Mouse (Mus musculus) heart, adult 18-20 months (tissue): ENCODE measurements around the gene Klhdc7b. TPM values are rescaled to one million over a fixed set of nuclear protein-coding genes. Genes with fewer than 3 reads are reported as not detected.
"Not testable (repeated sequence)": the region's sequence is repeated elsewhere in the genome, so short reads cannot be mapped to it uniquely, and the experiment has no call there.

ENCODE experiments used
- DNase-seq, 2 experiments: peaks; one replicate each; pipeline ENCODE4 v3.0.0; 2021 to 2022; ENCODE audit warnings: mixed read lengths in 1 of 2
- total RNA-seq, 2 experiments: library from RNA; stranded (reverse); gene quantifications; 2 replicates each; pipeline ENCODE4 v1.2.3; 2021

The Klhdc7b gene
- total RNA-seq, 2 experiments from 2014 or later = not detected

DNA sequence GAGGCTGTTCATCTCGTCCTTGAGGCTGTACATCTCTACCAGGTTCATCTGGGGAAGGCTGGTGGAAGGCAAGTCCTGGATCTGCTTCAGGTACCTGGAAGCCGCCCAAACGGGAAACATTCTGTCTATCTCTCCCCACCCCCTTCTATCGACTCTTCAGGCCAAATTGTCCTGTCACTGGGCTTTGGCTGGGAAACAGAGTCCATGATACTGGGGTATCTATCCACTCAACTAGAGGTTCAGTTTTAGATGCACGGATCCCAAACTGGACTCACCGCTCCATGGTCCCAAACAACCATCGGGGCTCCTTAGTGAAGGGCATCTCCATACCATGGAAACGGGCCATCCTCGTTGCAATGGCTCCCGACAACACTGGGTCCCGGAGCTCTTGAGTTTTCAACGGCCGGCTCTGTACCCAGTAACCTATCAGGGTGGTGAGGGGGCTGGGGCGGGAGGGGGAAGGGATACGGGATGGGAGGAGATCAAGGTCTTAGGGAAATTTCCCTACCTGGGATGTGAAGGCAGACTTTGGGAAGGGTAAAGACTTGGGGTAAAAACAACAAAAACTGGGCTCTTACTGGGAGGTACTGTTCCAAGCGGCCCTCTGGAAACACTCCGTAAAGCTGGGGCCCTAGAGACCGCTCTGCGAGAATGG is 43.5 kb downstream of the Klhdc7b start:
- peak in 1 of 2 experiments; percentile 41 for DNase-seq

DNA sequence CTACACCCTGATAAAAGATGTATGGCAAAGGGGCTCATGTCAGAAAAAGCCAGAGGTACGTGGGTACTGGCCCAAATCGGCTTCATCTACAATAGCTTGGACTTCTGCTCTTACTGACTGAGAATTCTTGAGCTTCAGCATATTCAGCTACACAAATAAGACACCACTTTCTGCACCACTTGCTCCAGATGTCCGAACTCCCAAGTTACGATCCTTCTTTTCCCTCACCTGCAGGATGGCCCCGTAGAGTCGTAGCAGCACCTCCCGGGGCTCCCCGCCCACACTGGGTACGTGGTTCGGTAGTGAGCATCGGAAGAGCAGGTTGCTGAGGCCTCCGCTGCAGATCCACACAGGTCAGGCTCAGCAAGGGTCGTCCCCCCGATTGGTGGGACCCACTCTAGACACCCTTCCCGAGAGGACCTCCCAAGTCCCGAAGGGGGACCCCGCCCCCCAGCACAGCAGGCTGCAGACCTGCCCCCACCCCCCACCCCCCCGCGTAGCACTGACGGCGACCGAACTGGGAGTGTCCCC is 44.2 kb downstream of the Klhdc7b start:
- no peak for DNase-seq

DNA sequence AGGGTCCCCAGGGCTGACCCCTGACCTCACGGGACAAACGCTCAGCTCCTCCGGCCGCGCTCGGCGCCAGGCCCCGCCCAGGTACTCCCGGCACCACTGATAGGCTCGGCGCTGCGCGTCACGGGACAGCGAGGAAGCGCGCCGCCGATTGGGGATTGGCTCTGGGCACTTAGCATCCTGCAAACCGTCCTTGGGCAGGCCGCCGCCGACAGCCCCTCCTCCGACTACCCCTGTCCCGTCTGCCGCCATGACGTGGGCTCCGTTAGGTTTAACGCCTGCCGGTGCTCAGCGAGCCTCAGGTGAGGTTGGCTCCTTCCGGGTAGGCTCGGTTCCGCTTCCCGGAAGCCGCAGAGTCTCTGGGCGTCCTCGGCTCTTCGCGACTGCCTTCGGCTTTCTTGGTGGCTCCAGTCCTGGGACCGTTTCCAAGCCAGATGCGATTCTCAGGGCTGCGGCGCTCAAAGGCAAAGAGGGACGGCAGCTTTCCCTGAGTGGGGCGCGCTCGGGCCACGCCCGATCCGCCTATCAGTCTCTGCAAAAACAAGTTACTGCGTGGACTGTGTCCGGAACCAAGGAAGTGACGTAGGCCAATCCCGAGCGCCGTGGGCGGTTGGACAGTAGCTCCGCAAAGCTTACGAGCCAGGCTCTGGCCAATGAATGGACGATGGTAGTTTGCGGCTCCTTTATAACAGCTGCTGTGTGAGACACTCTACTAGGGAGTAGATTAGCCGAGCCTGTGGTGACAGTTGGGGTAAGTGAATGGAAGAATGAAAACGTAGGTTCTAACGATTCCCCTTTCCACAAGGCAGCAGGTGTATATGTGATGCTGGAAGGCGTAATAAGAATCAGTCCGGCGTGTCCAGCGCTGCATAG is 44.9 kb downstream of the Klhdc7b start, which contains the start of the genes C730034F03Rik, Gm44502 and Chkb:
Gene C730034F03Rik (plus strand): TSS at position 238 of the 870 bp plus-strand sequence.
Gene Gm44502 (minus strand): TSS at position 345 of the 870 bp plus-strand sequence.
Gene Chkb (minus strand): TSS at position 557 of the 870 bp plus-strand sequence.
- peak; percentile 93 to 96 for DNase-seq

- DNase-seq = peak in 1 of 2 experiments; percentile 12
These were observed 45.6 kb downstream of the Klhdc7b start for GRCm38 (mm10) chr15:89430341-89430740.

GRCm38 (mm10) chr15:89430771-89431170 is 46.1 kb downstream of the Klhdc7b start:
- DNase-seq = not testable (repeated sequence)

GRCm38 (mm10) chr15:89431271-89431670 is 46.6 kb downstream of the Klhdc7b start:
- no peak for DNase-seq

DNA sequence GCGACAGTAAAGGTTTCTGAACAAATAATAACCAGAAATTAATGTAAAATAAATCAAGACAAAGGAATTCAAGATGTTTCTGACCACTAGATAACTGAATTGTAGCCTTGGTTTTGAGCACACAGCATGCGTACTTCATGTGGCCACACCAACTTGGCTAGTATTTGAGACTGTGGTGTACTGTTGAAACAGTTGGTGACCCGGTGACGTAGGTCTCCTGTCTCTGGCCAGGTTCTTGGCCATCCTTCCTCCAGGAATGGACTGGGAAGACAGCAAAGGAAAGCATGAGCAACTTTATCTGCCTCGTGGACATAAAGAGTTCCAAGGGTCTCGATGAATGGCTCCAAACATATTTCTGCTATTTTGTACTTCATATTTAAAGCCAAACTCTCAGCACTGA is 47.1 kb downstream of the Klhdc7b start:
- DNase-seq = no peak

GRCm38 (mm10) chr15:89432946-89433345 is 48.2 kb downstream of the Klhdc7b start:
- DNase-seq = no peak

DNA sequence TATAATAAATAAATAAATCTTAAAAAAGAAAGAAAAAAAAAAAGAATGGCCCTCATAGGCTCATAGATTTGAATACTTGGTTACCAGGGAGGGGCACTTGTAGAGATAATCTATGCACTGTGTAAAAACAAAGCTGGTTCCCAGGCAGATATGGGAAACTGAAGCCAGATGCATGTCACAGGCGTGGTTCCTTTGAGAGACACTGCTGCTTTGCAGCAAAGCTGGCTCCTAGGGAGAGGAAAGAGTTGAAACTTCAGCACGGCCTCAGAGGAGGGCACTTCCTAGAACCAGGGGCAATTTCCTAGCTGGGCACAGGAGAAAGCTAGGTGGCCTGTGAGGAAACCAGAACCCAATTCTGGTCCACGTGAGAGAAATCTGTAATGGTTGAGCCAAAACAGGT is 49.4 kb downstream of the Klhdc7b start:
- DNase-seq = no peak

DNA sequence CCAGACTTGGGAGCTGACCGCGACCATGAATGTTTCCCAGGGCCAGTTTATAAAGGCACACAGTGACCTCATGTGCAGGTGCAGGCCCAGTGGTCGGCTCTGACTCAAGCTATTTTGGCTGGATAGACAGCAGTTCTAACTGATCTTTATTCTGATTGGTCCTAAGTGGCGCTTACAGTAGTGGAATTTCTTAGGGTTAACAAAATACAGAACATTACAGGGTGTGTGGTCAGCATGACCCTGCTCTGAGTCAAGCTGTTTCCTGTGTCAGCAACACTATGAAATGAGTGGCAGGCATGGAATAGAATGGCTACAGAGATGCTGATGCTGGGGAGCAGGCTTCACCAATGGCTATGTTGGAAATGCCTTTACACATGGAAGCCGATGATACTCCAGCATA is 51.2 kb downstream of the Klhdc7b start:
- DNase-seq = no peak

Other genes starting within 250 kb of the Klhdc7b start
- 10 to 100 TPM; 24.4 to 24.8 TPM for gene Mapk12, start 244.2 kb upstream of the Klhdc7b start, total RNA-seq
- gene Mapk11, start 235.3 kb upstream of the Klhdc7b start, total RNA-seq = 1 to 10 TPM; 2.7 to 3.0 TPM
- 10 to 100 TPM; 76.7 to 83.5 TPM for gene Plxnb2, start 204.1 kb upstream of the Klhdc7b start, total RNA-seq
- gene Dennd6b, start 188.4 kb upstream of the Klhdc7b start, total RNA-seq = 1 to 10 TPM; 8.3 to 9.6 TPM
- 10 to 100 TPM; 75.1 to 76.9 TPM for gene Ppp6r2, start 173.4 kb upstream of the Klhdc7b start, total RNA-seq
- gene Sbf1, start 69.6 kb upstream of the Klhdc7b start, total RNA-seq = 10 to 100 TPM; 57.6 to 57.8 TPM
- not detected for gene Adm2, start 62.2 kb upstream of the Klhdc7b start, total RNA-seq
- not detected for gene Miox, start 50.5 kb upstream of the Klhdc7b start, total RNA-seq
- gene Lmf2, start 29.3 kb upstream of the Klhdc7b start, total RNA-seq = 10 to 100 TPM; 25.8 to 26.1 TPM
- 10 to 100 TPM; 50.7 to 62.9 TPM for gene Ncaph2, start 29.2 kb upstream of the Klhdc7b start, total RNA-seq
- 10 to 100 TPM; 29.0 to 30.9 TPM for gene Sco2, start 11.1 kb upstream of the Klhdc7b start, total RNA-seq
- under 1 TPM; 0.49 to 0.50 TPM for gene Tymp, start 7.9 kb upstream of the Klhdc7b start, total RNA-seq
- gene Odf3b, start 5.6 kb upstream of the Klhdc7b start, total RNA-seq = 1 to 10 TPM in 1 of 2 experiments, under 1 TPM in 1; 0.72 to 1.7 TPM
- not detected for gene Syce3, start 25.6 kb downstream of the Klhdc7b start, total RNA-seq
- 100 to 1,000 TPM; 559 to 601 TPM for gene Cpt1b, start 40.9 kb downstream of the Klhdc7b start, total RNA-seq
- 1 to 10 TPM; 1.3 to 1.6 TPM for gene C730034F03Rik, start 44.7 kb downstream of the Klhdc7b start, total RNA-seq
- 1 to 10 TPM; 4.6 to 5.0 TPM for gene Gm44502, start 44.8 kb downstream of the Klhdc7b start, total RNA-seq
- gene Chkb, start 45.0 kb downstream of the Klhdc7b start, total RNA-seq = 10 to 100 TPM; 44.8 to 55.0 TPM
- gene Mapk8ip2, start 69.0 kb downstream of the Klhdc7b start, total RNA-seq = under 1 TPM; 0.07 to 0.33 TPM
- gene Arsa, start 92.5 kb downstream of the Klhdc7b start, total RNA-seq = 10 to 100 TPM; 12.5 to 15.2 TPM
- gene Shank3, start 114.7 kb downstream of the Klhdc7b start, total RNA-seq = 10 to 100 TPM; 35.9 to 40.4 TPM
- under 1 TPM in 1 of 2 experiments, not detected in 1; 0.35 TPM for gene Acr, start 183.4 kb downstream of the Klhdc7b start, total RNA-seq
- 1 to 10 TPM; 2.3 to 4.7 TPM for gene Rabl2, start 207.0 kb downstream of the Klhdc7b start, total RNA-seq